Mouse (Mus musculus) gastrocnemius, postnatal 36 days (tissue): ENCODE data around the gene Rnf115. TPM values are rescaled to one million over a fixed set of nuclear protein-coding genes. Genes with fewer than 3 reads are reported as not detected.

ENCODE experiments used
- DNase-seq, 2 experiments: peaks; one replicate each; pipeline ENCODE4 v3.0.0; 2022
- intact Hi-C: fragments of 180-260 bp; cut with DNase I; formaldehyde crosslinking; loops from one replicate; pipeline ENCODE4 v1.15.1; 2025
- total RNA-seq, 2 experiments: library from RNA; stranded (reverse); gene quantifications; 2 replicates each; pipeline ENCODE4 v1.2.3; 2021

Rnf115 gene
- total RNA-seq, 2 experiments from 2014 or later, result 76.2 to 86.5 TPM

DNA sequence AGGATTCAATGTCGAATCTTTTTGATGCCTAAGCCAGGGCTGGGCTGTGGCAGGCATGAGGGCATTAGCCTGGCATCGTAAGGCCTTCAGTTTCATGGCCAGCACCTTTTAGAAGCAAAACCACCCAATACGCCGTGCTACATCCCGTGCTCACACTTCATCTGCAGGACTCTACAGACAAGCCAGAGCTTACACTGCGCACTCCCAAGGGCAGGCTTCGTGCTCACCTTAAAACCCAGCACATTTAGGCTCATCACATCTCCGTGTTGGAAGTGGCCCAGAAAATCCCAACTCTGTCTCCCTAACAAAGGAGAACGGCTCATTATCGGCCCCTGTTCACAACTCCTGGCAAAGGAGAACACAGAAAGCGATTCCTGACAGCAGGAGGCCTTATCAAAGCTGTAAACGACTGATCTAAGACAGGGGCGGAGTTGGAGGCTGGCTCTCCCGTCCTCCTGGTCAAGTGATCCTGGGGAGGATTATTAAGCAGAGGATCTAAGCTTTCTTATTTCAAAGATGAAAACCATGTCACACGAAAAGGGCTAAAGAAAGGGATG lies 100.9 kb downstream of the Rnf115 start:
- intact Hi-C loops, result no loop called here
- no peak for DNase-seq

- no peak for DNase-seq
- intact Hi-C loops, result no loop called here
These were observed 101.5 kb downstream of the Rnf115 start, which contains the start of the genes Pdzk1 and Cd160 for GRCm38 (mm10) chr3:96828984-96829383. Pdzk1 (plus strand) TSS chr3:96829284. Cd160 (minus strand) TSS chr3:96829351.

- no peak for DNase-seq
- intact Hi-C loops, result no loop called here
These were observed 102.4 kb downstream of the Rnf115 start for GRCm38 (mm10) chr3:96829856-96830255.

- DNase-seq, result no peak
- intact Hi-C loops, result no loop called here
These were observed 105.5 kb downstream of the Rnf115 start for GRCm38 (mm10) chr3:96832930-96833329.

- intact Hi-C loops, result no loop called here
- DNase-seq, result no peak
These were observed 107.3 kb downstream of the Rnf115 start for GRCm38 (mm10) chr3:96834587-96835348.

GRCm38 (mm10) chr3:96836414-96836813 lies 109.0 kb downstream of the Rnf115 start:
- DNase-seq, result no peak
- intact Hi-C loops, result no loop called here

GRCm38 (mm10) chr3:96838996-96839645 lies 111.7 kb downstream of the Rnf115 start:
- peak in 1 of 2 experiments; percentile 5 for DNase-seq
- intact Hi-C loops, result no loop called here

Other genes with a start within 250 kb of the Rnf115 start
- 100 to 1,000 TPM; 612 to 621 TPM for gene Hfe2, start 202.5 kb upstream of the Rnf115 start, total RNA-seq
- 100 to 1,000 TPM; 572 to 620 TPM for gene Txnip, start 169.7 kb upstream of the Rnf115 start, total RNA-seq
- 1 to 10 TPM; 1.4 to 2.4 TPM for gene Gm16253, start 150.7 kb upstream of the Rnf115 start, total RNA-seq
- 10 to 100 TPM; 36.7 to 41.4 TPM for gene Polr3gl, start 133.5 kb upstream of the Rnf115 start, total RNA-seq
- gene Ankrd34a, start 131.0 kb upstream of the Rnf115 start, total RNA-seq, result under 1 TPM; 0.59 to 0.92 TPM
- 1 to 10 TPM; 5.5 to 6.3 TPM for gene Lix1l, start 126.5 kb upstream of the Rnf115 start, total RNA-seq
- gene Rbm8a, start 97.7 kb upstream of the Rnf115 start, total RNA-seq, result 10 to 100 TPM; 19.9 to 29.7 TPM
- gene Pex11b, start 92.3 kb upstream of the Rnf115 start, total RNA-seq, result 10 to 100 TPM; 20.0 to 25.5 TPM
- under 1 TPM in 1 of 2 experiments, not detected in 1; 0.20 TPM for gene Gm42957, start 92.2 kb upstream of the Rnf115 start, total RNA-seq
- 1 to 10 TPM in 1 of 2 experiments, under 1 TPM in 1; 0.84 to 1.2 TPM for gene Itga10, start 82.1 kb upstream of the Rnf115 start, total RNA-seq
- gene Ankrd35, start 57.5 kb upstream of the Rnf115 start, total RNA-seq, result under 1 TPM; 0.35 to 0.92 TPM
- 1 to 10 TPM; 6.5 to 7.3 TPM for gene Pias3, start 31.3 kb upstream of the Rnf115 start, total RNA-seq
- 1 to 10 TPM in 1 of 2 experiments, under 1 TPM in 1; 0.42 to 1.1 TPM for gene Nudt17, start 19.1 kb upstream of the Rnf115 start, total RNA-seq
- gene Polr3c, start within 50 bp of the Rnf115 start, total RNA-seq, result 10 to 100 TPM; 18.1 to 19.9 TPM
- gene Pdzk1, start 101.6 kb downstream of the Rnf115 start, total RNA-seq, result not detected
- gene Cd160, start 101.7 kb downstream of the Rnf115 start, total RNA-seq, result not detected
- gene Gja5, start 177.0 kb downstream of the Rnf115 start, total RNA-seq, result 1 to 10 TPM; 1.7 to 2.2 TPM
- 10 to 100 TPM; 14.8 to 18.3 TPM for gene Gpr89, start 177.7 kb downstream of the Rnf115 start, total RNA-seq
- not detected for gene Gja8, start 198.4 kb downstream of the Rnf115 start, total RNA-seq